Mouse (Mus musculus): Measurements from ENCODE around the gene Ift46.

- TF ChIP-seq CTCF (IDR thresholded peaks at IDR 0.05; ENCODE audit: borderline replicate concordance, control insufficient read depth, extremely low read depth, insufficient read depth, low read length, poor library complexity): no peak
- no peak for TF ChIP-seq POLR2A (IDR thresholded peaks at IDR 0.05; ENCODE audit: control insufficient read depth, extremely low read depth, insufficient read depth, low read length, poor library complexity)
Measured at GRCm38 (mm10) chr9:44807778-44808177, 40.1 kb downstream of the Ift46 start.
